Mouse (Mus musculus): ENCODE measurements around the gene Mfap5.
A peak's percentile ranks its signal among the peaks of the same experiment; 100 is the strongest.
"Not testable (repeated sequence)": the region's sequence is repeated elsewhere in the genome, so short reads cannot be mapped to it uniquely, and the experiment has no call there.

Mfap5 gene

GRCm38 (mm10) chr6:122512914-122513878 lies 7.6 kb downstream of the Mfap5 start:
- DNase-seq (ENCODE audit: low read depth): no peak

DNA sequence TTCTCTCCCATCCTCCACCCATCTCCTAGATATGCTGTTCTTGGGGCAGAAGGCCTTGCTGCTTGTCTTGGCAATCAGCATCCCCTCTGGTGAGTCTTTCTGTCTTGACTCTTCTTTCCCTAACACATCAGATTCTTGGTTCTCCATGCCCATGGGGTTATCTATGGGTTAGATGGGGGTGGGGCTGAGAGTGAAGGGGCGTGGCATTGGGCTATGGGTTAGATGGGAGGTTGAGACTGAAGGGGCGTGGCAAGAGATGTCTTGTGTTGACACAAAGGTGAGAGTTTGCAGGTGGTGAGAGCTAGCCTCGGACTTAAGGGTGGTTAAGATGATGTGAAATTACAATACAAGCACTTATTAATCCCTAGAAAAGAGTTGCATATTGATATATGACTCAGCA lies 8.7 kb downstream of the Mfap5 start:
- DNase-seq (ENCODE audit: low read depth): no peak

DNA sequence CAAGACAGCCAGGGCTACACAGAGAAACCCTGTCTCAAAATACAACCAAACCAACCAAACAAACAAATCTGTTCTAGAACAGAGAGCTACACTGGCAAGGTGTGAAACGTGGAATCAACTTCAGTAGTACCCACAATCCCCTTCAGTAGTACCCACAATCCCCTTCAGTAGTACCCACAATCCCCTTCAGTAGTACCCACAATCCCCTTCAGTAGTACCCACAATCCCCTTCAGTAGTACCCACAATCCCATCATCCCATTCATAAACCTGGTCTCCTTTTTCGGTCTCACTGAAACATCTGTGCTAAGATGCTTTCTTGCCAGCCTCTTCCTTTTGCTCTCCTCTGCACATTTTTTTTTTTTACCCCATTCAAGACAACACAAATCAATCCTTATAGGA lies 10.1 kb downstream of the Mfap5 start:
- not testable (repeated sequence) for DNase-seq (ENCODE audit: low read depth)

DNA sequence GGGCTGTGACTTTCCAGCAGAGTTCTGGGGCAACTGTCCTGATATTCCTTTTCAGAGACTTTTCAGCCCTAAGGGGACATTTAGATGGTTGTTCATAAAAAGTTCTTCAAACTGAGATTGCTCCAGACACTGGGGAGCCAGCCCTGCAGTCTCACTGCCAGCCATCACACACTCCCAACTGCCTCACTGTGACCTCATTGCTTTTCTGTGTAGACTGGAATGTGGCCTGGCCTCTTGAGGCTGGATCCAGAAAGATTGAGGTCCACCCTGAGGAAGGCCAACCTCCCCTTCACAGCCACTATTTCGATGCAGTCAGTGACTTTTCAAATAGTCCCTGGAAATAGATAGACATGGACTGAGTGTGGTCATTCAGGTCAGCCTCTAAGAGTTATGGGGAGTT lies 12.0 kb downstream of the Mfap5 start:
- DNase-seq (ENCODE audit: low read depth): no peak

GRCm38 (mm10) chr6:122519384-122519783 lies 13.7 kb downstream of the Mfap5 start:
- DNase-seq (ENCODE audit: low read depth): peak; percentile 54

DNA sequence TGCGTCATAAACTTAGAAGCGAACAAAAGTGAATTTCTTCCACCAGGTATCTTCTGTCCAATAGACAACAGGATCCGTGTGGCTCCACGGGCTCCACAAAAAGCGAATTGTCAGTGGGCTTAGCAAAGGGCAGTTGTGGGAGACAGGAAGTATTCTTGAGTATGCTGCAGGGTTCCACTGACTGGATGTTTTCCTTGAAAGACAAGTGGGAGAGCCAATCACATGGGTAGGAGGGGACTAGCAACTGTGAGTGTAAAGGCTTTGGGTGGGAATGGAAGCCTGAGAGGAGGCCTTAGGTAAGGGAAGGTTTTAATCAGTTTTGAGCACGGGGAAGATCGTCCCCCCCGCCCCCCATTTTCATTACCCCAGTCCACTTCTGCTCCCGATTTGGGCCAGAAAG lies 16.9 kb downstream of the Mfap5 start:
- peak; percentile 42 for DNase-seq (ENCODE audit: low read depth)

DNA sequence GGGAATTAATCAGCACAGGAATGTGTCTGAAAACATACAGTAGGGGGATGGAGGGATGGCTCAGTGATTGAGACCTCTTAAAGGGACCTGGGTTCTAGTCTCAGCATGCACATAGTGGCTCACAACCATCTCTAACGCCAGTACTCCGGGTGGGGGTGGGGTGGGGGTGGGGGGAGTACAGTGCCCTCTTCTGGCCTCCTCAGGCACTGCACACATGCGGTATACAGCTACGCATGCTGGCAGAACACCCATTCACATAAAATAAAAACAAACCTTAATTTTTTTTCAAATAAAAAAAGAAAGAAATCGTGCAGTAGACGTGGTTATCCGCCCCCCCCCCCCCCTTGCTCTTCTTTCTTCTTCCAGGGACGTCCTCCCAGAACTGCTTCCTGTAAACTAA lies 17.6 kb downstream of the Mfap5 start:
- no peak for DNase-seq (ENCODE audit: low read depth)

- peak; percentile 90 for DNase-seq (ENCODE audit: low read depth)
These were observed 22.0 kb downstream of the Mfap5 start for GRCm38 (mm10) chr6:122527596-122527995.

- peak; percentile 21 for DNase-seq (ENCODE audit: low read depth)
These were observed 22.5 kb downstream of the Mfap5 start for GRCm38 (mm10) chr6:122528136-122528535.

GRCm38 (mm10) chr6:122531466-122532174 lies 26.0 kb downstream of the Mfap5 start:
- no peak for DNase-seq (ENCODE audit: low read depth)

DNA sequence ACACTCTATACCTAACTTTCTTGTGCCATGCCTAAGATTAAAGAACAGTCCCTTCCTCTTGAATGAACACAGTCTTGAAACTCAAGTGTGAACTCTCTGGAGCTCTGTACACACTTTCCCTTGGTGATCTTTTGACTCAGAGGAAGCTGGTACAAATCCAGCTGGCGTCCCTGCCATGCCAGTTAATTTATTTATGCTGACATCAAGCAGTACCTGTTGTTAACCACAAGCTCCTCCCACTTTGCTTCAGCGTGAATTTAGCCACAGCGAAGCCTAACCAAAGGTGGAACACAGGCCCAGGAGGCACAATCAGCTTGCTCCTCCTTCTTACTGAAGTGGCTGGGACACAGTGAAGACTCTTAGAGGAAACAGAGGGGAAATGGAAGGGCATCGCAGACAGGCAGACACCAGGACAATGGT lies 27.2 kb downstream of the Mfap5 start:
- peak; percentile 90 for DNase-seq (ENCODE audit: low read depth)

- no peak for DNase-seq (ENCODE audit: low read depth)
These were observed 28.4 kb downstream of the Mfap5 start for GRCm38 (mm10) chr6:122534032-122534431.

DNA sequence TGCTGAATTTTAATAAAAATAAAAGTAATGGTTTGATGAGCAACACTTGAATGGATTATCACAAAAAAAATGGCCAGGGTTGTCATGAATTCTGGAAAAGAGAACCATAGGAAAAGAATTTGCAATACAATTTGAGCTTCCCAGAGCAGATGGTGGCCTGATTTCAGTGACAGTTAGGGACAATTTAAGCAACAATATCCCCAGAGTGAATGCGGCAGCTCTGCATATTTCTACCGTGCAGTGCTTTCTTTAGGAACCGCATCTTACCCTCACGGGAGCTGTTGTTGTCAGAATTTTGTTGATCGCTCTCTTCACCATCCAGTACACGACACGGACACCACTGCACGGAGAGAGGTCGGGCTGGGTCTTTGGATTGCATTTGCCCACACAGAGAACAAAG lies 33.9 kb downstream of the Mfap5 start:
- no peak for DNase-seq (ENCODE audit: low read depth)

GRCm38 (mm10) chr6:122542459-122542858 lies 36.8 kb downstream of the Mfap5 start:
- not testable (repeated sequence) for DNase-seq (ENCODE audit: low read depth)

DNA sequence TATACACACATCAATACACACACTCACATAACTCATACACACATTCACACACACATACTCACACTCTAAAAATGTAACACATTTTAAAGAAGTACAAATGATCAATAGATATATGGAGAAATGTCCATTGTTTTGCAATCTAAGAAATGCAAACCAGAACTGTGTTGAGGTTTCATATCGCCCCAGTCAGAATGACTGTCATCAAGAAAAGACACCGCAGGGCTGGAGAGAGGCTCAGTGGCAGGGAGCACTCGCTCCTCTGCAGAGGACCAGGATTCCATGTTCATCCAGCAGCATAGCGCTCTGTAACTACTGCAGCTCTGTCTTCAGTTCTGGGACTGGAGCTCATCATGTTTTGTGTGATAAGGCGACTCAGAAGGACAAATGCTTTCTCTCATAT lies 37.9 kb downstream of the Mfap5 start:
- no peak for DNase-seq (ENCODE audit: low read depth)

DNA sequence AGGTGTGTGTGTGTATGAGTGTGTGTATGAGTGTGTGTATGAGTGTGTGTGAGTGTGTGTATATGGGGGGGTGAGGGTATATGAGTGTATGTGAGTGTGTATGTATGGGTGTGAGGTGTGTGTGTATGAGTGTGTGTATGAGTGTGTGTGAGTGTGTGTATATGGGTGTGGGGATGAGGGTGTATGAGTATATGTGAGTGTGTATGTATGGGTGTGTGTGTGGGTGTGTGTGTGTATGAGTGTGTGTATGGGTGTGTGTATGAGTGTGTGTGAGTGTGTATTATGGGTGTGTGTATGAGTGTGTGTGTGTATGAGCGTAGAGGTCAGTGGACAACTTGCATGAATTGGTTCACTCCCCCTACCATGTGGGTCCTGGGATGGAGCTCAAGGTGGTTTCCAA lies 39.0 kb downstream of the Mfap5 start:
- DNase-seq (ENCODE audit: low read depth): no peak

GRCm38 (mm10) chr6:122545289-122545882 lies 39.7 kb downstream of the Mfap5 start:
- no peak for DNase-seq (ENCODE audit: low read depth)

GRCm38 (mm10) chr6:122545948-122546347 lies 40.3 kb downstream of the Mfap5 start:
- no peak for DNase-seq (ENCODE audit: low read depth)

GRCm38 (mm10) chr6:122553606-122554005 lies 48.0 kb downstream of the Mfap5 start, which contains the start of gene Aicda:
Aicda (plus strand) TSS chr6:122553801.
- no peak for DNase-seq (ENCODE audit: low read depth)

DNA sequence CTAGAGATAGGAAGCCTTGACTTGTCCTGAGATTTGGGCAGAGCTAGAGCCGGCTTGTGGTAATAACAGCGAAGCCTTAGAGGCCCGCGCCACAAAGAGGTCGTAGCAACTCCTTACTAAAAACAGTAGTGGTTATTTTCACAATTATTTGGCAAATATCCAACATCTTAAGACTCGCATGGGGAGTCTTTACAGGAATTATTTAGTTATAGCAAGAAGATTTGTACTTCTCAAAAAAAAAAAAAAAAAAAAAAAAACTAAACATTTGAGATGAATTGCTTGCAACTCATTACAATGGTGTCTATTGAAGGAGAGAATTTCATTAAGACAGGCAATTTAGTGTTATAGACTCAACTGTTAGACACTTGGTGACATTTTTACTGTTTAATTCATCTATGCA lies 48.5 kb downstream of the Mfap5 start:
- no peak for DNase-seq (ENCODE audit: low read depth)

DNA sequence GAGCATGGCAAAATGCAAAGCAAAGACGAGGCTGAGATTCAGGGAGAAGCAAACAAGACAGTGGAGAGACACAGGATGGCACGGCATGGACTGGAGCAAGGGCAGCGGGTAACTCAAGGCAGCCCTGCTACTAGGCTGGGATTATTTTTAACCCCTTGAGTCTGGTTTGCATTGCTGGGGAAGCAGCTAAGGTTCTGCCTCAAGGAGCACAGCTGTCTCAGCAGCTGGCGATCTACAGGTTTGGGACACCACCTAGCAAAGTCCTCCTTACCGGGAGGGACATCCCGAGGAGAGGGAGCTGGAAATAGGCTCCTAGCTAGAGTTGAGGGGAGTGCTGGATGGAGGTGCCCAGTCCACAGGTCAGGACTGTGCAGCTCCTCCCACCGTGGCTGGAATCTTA lies 49.6 kb downstream of the Mfap5 start:
- no peak for DNase-seq (ENCODE audit: low read depth)

DNA sequence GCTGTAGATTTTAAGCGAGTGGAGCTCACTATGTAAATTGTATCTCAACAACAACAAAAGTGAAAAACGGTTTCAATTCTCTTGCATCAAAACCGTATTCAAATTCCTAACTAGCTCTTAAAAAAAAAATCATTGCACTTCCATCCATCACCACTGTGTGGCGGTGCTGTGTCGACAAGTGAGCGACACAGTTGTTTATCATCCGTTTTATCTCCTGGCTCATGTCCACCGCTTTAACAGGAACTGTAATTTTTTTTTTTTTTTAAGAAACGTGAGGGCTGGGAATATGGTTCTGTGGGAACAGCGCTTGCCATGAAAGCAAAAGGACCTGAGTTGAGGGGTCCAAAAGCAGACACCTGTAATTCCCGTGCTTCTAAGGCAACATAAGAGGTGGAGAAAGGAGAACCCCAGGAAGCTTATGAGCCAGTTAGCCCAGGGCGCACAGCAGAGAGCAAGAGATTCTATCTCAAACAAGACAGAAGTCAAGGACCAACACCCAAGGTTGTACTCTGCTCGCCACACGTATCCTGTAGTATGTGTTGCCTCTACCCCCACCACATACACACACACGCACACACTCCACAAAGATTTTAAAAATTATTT lies 51.4 kb downstream of the Mfap5 start:
- DNase-seq (ENCODE audit: low read depth): peak; percentile 91
